Mouse (Mus musculus): ENCODE data around the gene Trmt2b. TPM values are rescaled to one million over a fixed set of nuclear protein-coding genes. Genes with fewer than 3 reads are reported as not detected.

Gene Trmt2b
- total and polyA plus RNA-seq, 3 experiments, result 16.7 to 26.4 (median 19.2) TPM

- dilution Hi-C loops (cut with MboI; ENCODE audit: extremely low pct_ligation_motif_present, extremely low pct_unique_long_range_greater_than_20kb, low sequenced_read_pairs) (no loop called here), in situ Hi-C loops (cut with MboI; ENCODE audit: low pct_ligation_motif_present, low pct_unique_long_range_greater_than_20kb, low sequenced_read_pairs) (no loop called here)
- no peaks in the 10 kb centered on the region for H3K36me3 ChIP-seq (replicated peaks in 1 of 2; ENCODE audit: control insufficient read depth in 1 of 2, insufficient read depth in 1 of 2, low read length in 1 of 2)
These were observed 26.5 kb upstream of the Trmt2b start for GRCm38 (mm10) chrX:134303287-134303686.

GRCm38 (mm10) chrX:134300219-134300618 lies 23.4 kb upstream of the Trmt2b start:
- Histone ChIP-seq H3K4me3 (replicated peaks in 1 of 3; ENCODE audit: low read depth in 2 of 3, low read length in 2 of 3, poor library complexity in 1 of 3) (no peak overlapping the region), H3K27ac (ENCODE audit: insufficient read depth, low read depth) (no peak overlapping the region), H3K9me3 (replicated peaks; ENCODE audit: low read length) (no peaks in the 10 kb centered on the region), H3K9ac (ENCODE audit: insufficient read depth, low read depth) (no peak overlapping the region), H3K36me3 (replicated peaks in 1 of 2; ENCODE audit: control insufficient read depth in 1 of 2, insufficient read depth in 1 of 2, low read length in 1 of 2) (no peaks in the 10 kb centered on the region), H3K4me1 (ENCODE audit: control insufficient read depth in 1 of 2, insufficient read depth in 2 of 2) (no peaks in the 10 kb centered on the region), H3K4me2 (ENCODE audit: insufficient read depth, low read depth, poor library complexity, severe bottlenecking) (no peak overlapping the region), H3K79me2 (replicated peaks; ENCODE audit: control insufficient read depth, extremely low read depth, insufficient read depth, poor library complexity, severe bottlenecking) (no peaks in the 10 kb centered on the region), H3K27me3 (replicated peaks) (no peaks in the 10 kb centered on the region)
- TF ChIP-seq ETS1 (conservative IDR thresholded peaks at IDR 0.05; ENCODE audit: low read depth, low read length), result no peak
- no peak for TF ChIP-seq ZNF384 (IDR thresholded peaks at IDR 0.05; ENCODE audit: low read depth, low read length)
- TF ChIP-seq NRF1 (IDR thresholded peaks at IDR 0.05; ENCODE audit: low read depth, low read length), result no peak
- TF ChIP-seq ZKSCAN1 (IDR thresholded peaks at IDR 0.05; ENCODE audit: borderline replicate concordance, low read depth, low read length), result no peak
- TF ChIP-seq KAT2A (IDR thresholded peaks at IDR 0.05; ENCODE audit: insufficient replicate concordance, low read length), result no peak
- no peak for TF ChIP-seq RCOR1 (conservative IDR thresholded peaks at IDR 0.05; ENCODE audit: low read depth, low read length)
- TF ChIP-seq JUND (conservative IDR thresholded peaks at IDR 0.05; ENCODE audit: low read depth, low read length), result no peak
- TF ChIP-seq USF2 (conservative IDR thresholded peaks at IDR 0.05; ENCODE audit: low read depth, low read length), result no peak
- TF ChIP-seq TCF12 (IDR thresholded peaks at IDR 0.05; ENCODE audit: low read depth, low read length), result no peak
- TF ChIP-seq MEF2A (IDR thresholded peaks at IDR 0.05; ENCODE audit: borderline replicate concordance, low read depth, low read length), result no peak
- TF ChIP-seq ELF1 (IDR thresholded peaks at IDR 0.05; ENCODE audit: low read depth, low read length), result no peak
- TF ChIP-seq SIN3A (IDR thresholded peaks at IDR 0.05; ENCODE audit: low read length), result no peak
- no peak for TF ChIP-seq PAX5 (IDR thresholded peaks at IDR 0.05; ENCODE audit: low read length)
- TF ChIP-seq MXI1 (IDR thresholded peaks at IDR 0.05; ENCODE audit: low read depth, low read length), result no peak
- no peak for TF ChIP-seq MAFK (IDR thresholded peaks at IDR 0.05; ENCODE audit: insufficient replicate concordance, low read length)
- TF ChIP-seq IRF4 (IDR thresholded peaks at IDR 0.05; ENCODE audit: low read depth, low read length), result no peak
- no peak for TF ChIP-seq BHLHE40 (IDR thresholded peaks at IDR 0.05; ENCODE audit: low read depth, low read length)
- no peak for TF ChIP-seq TBP (conservative IDR thresholded peaks at IDR 0.05; ENCODE audit: low read depth, low read length)
- TF ChIP-seq HCFC1 (IDR thresholded peaks at IDR 0.05; ENCODE audit: low read depth, low read length), result no peak
- no peak for TF ChIP-seq EP300 (IDR thresholded peaks at IDR 0.05; ENCODE audit: low read length)
- dilution Hi-C loops (cut with MboI; ENCODE audit: extremely low pct_ligation_motif_present, extremely low pct_unique_long_range_greater_than_20kb, low sequenced_read_pairs) (no loop called here), in situ Hi-C loops (cut with MboI; ENCODE audit: low pct_ligation_motif_present, low pct_unique_long_range_greater_than_20kb, low sequenced_read_pairs) (no loop called here)
- DNase-seq (ENCODE audit: extremely low read depth), result no peak

More at GRCm38 (mm10) chrX:134303287-134303686, 26.5 kb upstream of the Trmt2b start:
- H3K9ac ChIP-seq (ENCODE audit: insufficient read depth, low read depth), result no peak overlapping the region
- no peak for DNase-seq (ENCODE audit: extremely low read depth)
- TF ChIP-seq SIN3A (IDR thresholded peaks at IDR 0.05; ENCODE audit: low read length) (no peak), BHLHE40 (IDR thresholded peaks at IDR 0.05; ENCODE audit: low read depth, low read length) (no peak), PAX5 (IDR thresholded peaks at IDR 0.05; ENCODE audit: low read length) (no peak), JUND (conservative IDR thresholded peaks at IDR 0.05; ENCODE audit: low read depth, low read length) (no peak)
- H3K27ac ChIP-seq (ENCODE audit: insufficient read depth, low read depth), result no peak overlapping the region
- H3K4me2 ChIP-seq (ENCODE audit: insufficient read depth, low read depth, poor library complexity, severe bottlenecking), result no peak overlapping the region
- no peaks in the 10 kb centered on the region for H3K9me3 ChIP-seq (replicated peaks; ENCODE audit: low read length)
- H3K4me3 ChIP-seq (replicated peaks in 1 of 3; ENCODE audit: low read depth in 2 of 3, low read length in 2 of 3, poor library complexity in 1 of 3), result no peak overlapping the region
- no peaks in the 10 kb centered on the region for H3K4me1 ChIP-seq (ENCODE audit: control insufficient read depth in 1 of 2, insufficient read depth in 2 of 2)
- no peaks in the 10 kb centered on the region for H3K79me2 ChIP-seq (replicated peaks; ENCODE audit: control insufficient read depth, extremely low read depth, insufficient read depth, poor library complexity, severe bottlenecking)
- H3K27me3 ChIP-seq (replicated peaks), result no peaks in the 10 kb centered on the region

Data from CH12.LX (cell line).